Mouse (Mus musculus) embryonic fibroblast, embryonic 13.5 days (primary cell): ENCODE data around the gene Ube4b.

Experiments
- CTCF ChIP-seq: IDR thresholded peaks from 2 replicates; pipeline ENCODE4 v1.5.1; 2011; ENCODE audit warnings: mild to moderate bottlenecking, control low read depth, low read length, moderate library complexity, borderline replicate concordance; ENCODE audit not compliant: insufficient read depth
- POLR2A ChIP-seq: IDR thresholded peaks from 2 replicates; pipeline ENCODE4 v1.6.1; 2011; ENCODE audit warnings: low read depth, mild to moderate bottlenecking, control low read depth, low read length, moderate library complexity

DNA sequence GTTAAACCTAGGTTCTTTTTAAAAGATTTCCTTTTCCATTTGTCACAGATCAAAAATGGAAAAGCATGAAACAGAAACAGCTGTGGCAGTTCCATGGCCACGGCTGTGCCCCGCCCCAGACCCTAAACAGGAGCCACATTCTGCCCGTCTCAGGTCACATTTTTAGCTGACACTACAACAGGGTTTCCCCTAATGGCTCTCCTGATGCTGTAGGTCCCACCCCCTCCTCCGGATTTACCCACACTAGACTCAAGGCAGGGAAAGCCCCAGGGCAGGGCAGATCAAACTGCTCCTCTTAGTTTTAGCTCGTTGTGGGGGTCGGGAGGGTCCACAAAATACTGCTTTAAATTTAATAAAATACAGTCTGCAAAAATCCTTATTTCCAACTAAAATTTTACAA lies 23.5 kb downstream of the Ube4b start:
- TF ChIP-seq POLR2A (no peak), CTCF (no peak)
